Mouse (Mus musculus): ENCODE measurements around the gene Phf1. TPM values are rescaled to one million over a fixed set of nuclear protein-coding genes. Genes with fewer than 3 reads are reported as not detected.
"Not testable (repeated sequence)": the region's sequence is repeated elsewhere in the genome, so short reads cannot be mapped to it uniquely, and the experiment has no call there.

The Phf1 gene
- polyA plus RNA-seq, 1 experiment = 7.8 TPM

DNA sequence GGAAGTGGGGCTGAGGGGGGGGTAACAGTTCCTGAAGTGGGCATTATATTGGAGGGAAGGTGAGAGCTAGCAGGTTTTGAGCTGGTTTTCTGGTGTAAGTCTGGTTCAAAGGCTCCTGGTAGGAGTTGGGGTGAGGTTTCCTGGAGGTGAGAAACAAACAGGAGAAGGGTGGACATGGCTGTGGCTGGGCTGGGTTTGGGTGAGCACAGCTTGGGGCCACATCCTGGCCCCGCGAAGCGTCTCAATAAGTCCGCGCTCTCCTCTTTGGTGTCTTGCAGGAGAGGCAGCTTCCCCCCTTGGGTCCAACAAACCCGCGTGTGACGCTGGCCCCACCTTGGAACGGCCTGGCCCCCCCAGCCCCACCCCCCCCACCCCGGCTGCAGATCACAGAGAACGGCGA lies 37.4 kb downstream of the Phf1 start:
- Histone ChIP-seq H3K4me3 (ENCODE audit: low read depth, low read length) (no peak overlapping the region), H3K27me3 (ENCODE audit: control insufficient read depth, insufficient read depth, low read length, poor library complexity, severe bottlenecking) (no peaks in the 10 kb centered on the region), H3K27ac (ENCODE audit: insufficient read depth, low read length) (no peak overlapping the region), H3K9me3 (replicated peaks; ENCODE audit: control insufficient read depth, insufficient read depth, low read length, poor library complexity, severe bottlenecking) (no peaks in the 10 kb centered on the region), H3K9ac (ENCODE audit: low read depth, poor library complexity, severe bottlenecking) (no peak overlapping the region), H3K4me1 (ENCODE audit: control insufficient read depth, insufficient read depth, low read length) (no peaks in the 10 kb centered on the region), H3K36me3 (ENCODE audit: control insufficient read depth, insufficient read depth, low read length, poor library complexity, severe bottlenecking) (peaks cover 5% of the 10 kb centered on the region)
- TF ChIP-seq CTCF (IDR thresholded peaks at IDR 0.05; ENCODE audit: low read depth, low read length) (no peak), EP300 (IDR thresholded peaks at IDR 0.05; ENCODE audit: insufficient read depth, low read depth, low read length) (no peak), POLR2A (IDR thresholded peaks at IDR 0.05; ENCODE audit: insufficient read depth, low read length) (no peak)

- no peaks in the 10 kb centered on the region for H3K4me1 ChIP-seq (ENCODE audit: control insufficient read depth, insufficient read depth, low read length)
- H3K4me3 ChIP-seq (ENCODE audit: low read depth, low read length) = no peak overlapping the region
- H3K27ac ChIP-seq (ENCODE audit: insufficient read depth, low read length) = no peak overlapping the region
- H3K27me3 ChIP-seq (ENCODE audit: control insufficient read depth, insufficient read depth, low read length, poor library complexity, severe bottlenecking) = no peaks in the 10 kb centered on the region
- H3K9ac ChIP-seq (ENCODE audit: low read depth, poor library complexity, severe bottlenecking) = 0 out of 2 replicates have a peak overlapping the region, but pooled peaks have one; percentile 61
- no peaks in the 10 kb centered on the region for H3K9me3 ChIP-seq (replicated peaks; ENCODE audit: control insufficient read depth, insufficient read depth, low read length, poor library complexity, severe bottlenecking)
- peaks cover 10% of the 10 kb centered on the region for H3K36me3 ChIP-seq (ENCODE audit: control insufficient read depth, insufficient read depth, low read length, poor library complexity, severe bottlenecking)
- TF ChIP-seq EP300 (IDR thresholded peaks at IDR 0.05; ENCODE audit: insufficient read depth, low read depth, low read length) (no peak), POLR2A (IDR thresholded peaks at IDR 0.05; ENCODE audit: insufficient read depth, low read length) (no peak), CTCF (IDR thresholded peaks at IDR 0.05; ENCODE audit: low read depth, low read length) (no peak)
These were observed 38.5 kb downstream of the Phf1 start for GRCm38 (mm10) chr17:26971247-26971905.

DNA sequence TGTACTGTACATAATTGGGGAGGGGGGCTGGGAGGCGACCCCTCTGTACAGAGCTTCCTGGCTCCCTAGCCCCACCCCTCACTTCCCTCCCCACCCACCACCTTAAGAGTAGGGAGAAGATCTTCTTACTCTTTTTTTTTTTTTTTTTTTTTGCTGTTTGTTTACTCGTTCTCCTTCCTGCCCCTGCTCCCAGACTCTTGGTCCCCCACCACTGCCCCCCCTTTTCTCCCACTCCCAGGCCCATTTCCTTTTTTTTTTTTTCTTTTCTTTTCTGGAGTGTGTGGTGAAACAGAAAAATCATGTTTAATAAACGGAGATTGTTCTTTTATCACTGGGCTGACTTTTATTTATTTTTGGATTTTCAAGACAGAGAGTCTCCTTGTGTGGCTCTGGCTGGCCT lies 39.3 kb downstream of the Phf1 start:
- H3K27ac ChIP-seq (ENCODE audit: insufficient read depth, low read length) = no peak overlapping the region
- H3K36me3 ChIP-seq (ENCODE audit: control insufficient read depth, insufficient read depth, low read length, poor library complexity, severe bottlenecking) = peaks cover 14% of the 10 kb centered on the region
- no peak for TF ChIP-seq EP300 (IDR thresholded peaks at IDR 0.05; ENCODE audit: insufficient read depth, low read depth, low read length)
- TF ChIP-seq POLR2A (IDR thresholded peaks at IDR 0.05; ENCODE audit: insufficient read depth, low read length) = no peak
- TF ChIP-seq CTCF (IDR thresholded peaks at IDR 0.05; ENCODE audit: low read depth, low read length) = no peak
- H3K9ac ChIP-seq (ENCODE audit: low read depth, poor library complexity, severe bottlenecking) = peak overlapping the region; percentile 61
- no peaks in the 10 kb centered on the region for H3K9me3 ChIP-seq (replicated peaks; ENCODE audit: control insufficient read depth, insufficient read depth, low read length, poor library complexity, severe bottlenecking)
- no peaks in the 10 kb centered on the region for H3K27me3 ChIP-seq (ENCODE audit: control insufficient read depth, insufficient read depth, low read length, poor library complexity, severe bottlenecking)
- H3K4me3 ChIP-seq (ENCODE audit: low read depth, low read length) = peak overlapping the region; percentile 85
- no peaks in the 10 kb centered on the region for H3K4me1 ChIP-seq (ENCODE audit: control insufficient read depth, insufficient read depth, low read length)

- H3K4me1 ChIP-seq (ENCODE audit: control insufficient read depth, insufficient read depth, low read length) = no peaks in the 10 kb centered on the region
- H3K27me3 ChIP-seq (ENCODE audit: control insufficient read depth, insufficient read depth, low read length, poor library complexity, severe bottlenecking) = no peaks in the 10 kb centered on the region
- H3K27ac ChIP-seq (ENCODE audit: insufficient read depth, low read length) = no peak within 1 kb of the TSS
- TF ChIP-seq CTCF (IDR thresholded peaks at IDR 0.05; ENCODE audit: low read depth, low read length) (no peak), EP300 (IDR thresholded peaks at IDR 0.05; ENCODE audit: insufficient read depth, low read depth, low read length) (no peak), POLR2A (IDR thresholded peaks at IDR 0.05; ENCODE audit: insufficient read depth, low read length) (peak; percentile 97)
- no peaks in the 10 kb centered on the region for H3K9me3 ChIP-seq (replicated peaks; ENCODE audit: control insufficient read depth, insufficient read depth, low read length, poor library complexity, severe bottlenecking)
- H3K9ac ChIP-seq (ENCODE audit: low read depth, poor library complexity, severe bottlenecking) = peak within 1 kb of the TSS; percentile 61
- H3K36me3 ChIP-seq (ENCODE audit: control insufficient read depth, insufficient read depth, low read length, poor library complexity, severe bottlenecking) = peaks cover 17% of the 10 kb centered on the region
- H3K4me3 ChIP-seq (ENCODE audit: low read depth, low read length) = peak within 1 kb of the TSS; percentile 85
These were observed 40.1 kb downstream of the Phf1 start, which contains the start of gene Zbtb9 for GRCm38 (mm10) chr17:26972703-26973574. TSS of gene Zbtb9 (plus strand) at chr17:26973167.

GRCm38 (mm10) chr17:26974547-26974946 lies 41.7 kb downstream of the Phf1 start:
- peaks cover 17% of the 10 kb centered on the region for H3K36me3 ChIP-seq (ENCODE audit: control insufficient read depth, insufficient read depth, low read length, poor library complexity, severe bottlenecking)
- no peak for TF ChIP-seq EP300 (IDR thresholded peaks at IDR 0.05; ENCODE audit: insufficient read depth, low read depth, low read length)
- no peak for TF ChIP-seq CTCF (IDR thresholded peaks at IDR 0.05; ENCODE audit: low read depth, low read length)
- no peak for TF ChIP-seq POLR2A (IDR thresholded peaks at IDR 0.05; ENCODE audit: insufficient read depth, low read length)
- no peaks in the 10 kb centered on the region for H3K4me1 ChIP-seq (ENCODE audit: control insufficient read depth, insufficient read depth, low read length)
- no peaks in the 10 kb centered on the region for H3K9me3 ChIP-seq (replicated peaks; ENCODE audit: control insufficient read depth, insufficient read depth, low read length, poor library complexity, severe bottlenecking)
- no peak overlapping the region for H3K9ac ChIP-seq (ENCODE audit: low read depth, poor library complexity, severe bottlenecking)
- H3K4me3 ChIP-seq (ENCODE audit: low read depth, low read length) = no peak overlapping the region
- no peaks in the 10 kb centered on the region for H3K27me3 ChIP-seq (ENCODE audit: control insufficient read depth, insufficient read depth, low read length, poor library complexity, severe bottlenecking)
- no peak overlapping the region for H3K27ac ChIP-seq (ENCODE audit: insufficient read depth, low read length)

- Histone ChIP-seq H3K4me1 (ENCODE audit: control insufficient read depth, insufficient read depth, low read length) (no peaks in the 10 kb centered on the region), H3K36me3 (ENCODE audit: control insufficient read depth, insufficient read depth, low read length, poor library complexity, severe bottlenecking) (peaks cover 17% of the 10 kb centered on the region), H3K9me3 (replicated peaks; ENCODE audit: control insufficient read depth, insufficient read depth, low read length, poor library complexity, severe bottlenecking) (no peaks in the 10 kb centered on the region), H3K27ac (ENCODE audit: insufficient read depth, low read length) (no peak overlapping the region), H3K9ac (ENCODE audit: low read depth, poor library complexity, severe bottlenecking) (no peak overlapping the region), H3K27me3 (ENCODE audit: control insufficient read depth, insufficient read depth, low read length, poor library complexity, severe bottlenecking) (no peaks in the 10 kb centered on the region), H3K4me3 (ENCODE audit: low read depth, low read length) (no peak overlapping the region)
- TF ChIP-seq CTCF (IDR thresholded peaks at IDR 0.05; ENCODE audit: low read depth, low read length) (no peak), EP300 (IDR thresholded peaks at IDR 0.05; ENCODE audit: insufficient read depth, low read depth, low read length) (no peak), POLR2A (IDR thresholded peaks at IDR 0.05; ENCODE audit: insufficient read depth, low read length) (no peak)
These were observed 42.6 kb downstream of the Phf1 start for GRCm38 (mm10) chr17:26975415-26975814.

- not testable (repeated sequence) for H3K4me1 ChIP-seq (ENCODE audit: control insufficient read depth, insufficient read depth, low read length); H3K9ac ChIP-seq (ENCODE audit: low read depth, poor library complexity, severe bottlenecking); H3K9me3 ChIP-seq (replicated peaks; ENCODE audit: control insufficient read depth, insufficient read depth, low read length, poor library complexity, severe bottlenecking); H3K27me3 ChIP-seq (ENCODE audit: control insufficient read depth, insufficient read depth, low read length, poor library complexity, severe bottlenecking); H3K27ac ChIP-seq (ENCODE audit: insufficient read depth, low read length); H3K4me3 ChIP-seq (ENCODE audit: low read depth, low read length)
- peaks cover 17% of the 10 kb centered on the region for H3K36me3 ChIP-seq (ENCODE audit: control insufficient read depth, insufficient read depth, low read length, poor library complexity, severe bottlenecking)
These were observed 44.5 kb downstream of the Phf1 start for GRCm38 (mm10) chr17:26977354-26977753.
